Mouse (Mus musculus) heart, postnatal 0 days (tissue): ENCODE data around the gene Gm4858.
A peak's percentile ranks its signal among the peaks of the same experiment; 100 is the strongest.

Experiments
- CTCF ChIP-seq: IDR thresholded peaks from 2 replicates; pipeline ENCODE4 v1.5.1; 2016; ENCODE audit warnings: antibody characterized with exemption, control low read depth, low read depth
- EP300 ChIP-seq: IDR thresholded peaks from 2 replicates; pipeline ENCODE4 v1.6.1; 2016; ENCODE audit warnings: antibody characterized with exemption, low read depth

GRCm38 (mm10) chr3:93114481-93114880 is 45.9 kb downstream of the Gm4858 start:
- TF ChIP-seq EP300 (no peak), CTCF (peak; percentile 61)
